Mouse (Mus musculus) thymus, postnatal 0 days (tissue): ENCODE measurements around the gene Cbfa2t2. TPM values are rescaled to one million over a fixed set of nuclear protein-coding genes. Genes with fewer than 3 reads are reported as not detected.

Source experiments
- DNase-seq: peaks from one replicate; pipeline ENCODE4 v3.0.0-alpha.2; 2015; ENCODE audit warnings: low spot score
- polyA plus RNA-seq: library from polyadenylated mRNA; unstranded; fragments of >200 nt; fragmentation: Nextera tagmentation; extraction: Ambion mirVana; gene quantifications from 2 replicates; pipeline ENCODE4 v1.2.1, GENCODE M21; 2015

Gene Cbfa2t2
- polyA plus RNA-seq, 1 experiment from 2014 or later, result 25.4 TPM

- DNase-seq, result no peak
Observed at GRCm38 (mm10) chr2:154568329-154569070, 132.2 kb downstream of the Cbfa2t2 start.

- DNase-seq, result peak; percentile 63
Observed at GRCm38 (mm10) chr2:154569071-154569748, 132.9 kb downstream of the Cbfa2t2 start.

GRCm38 (mm10) chr2:154569836-154570286 lies 133.6 kb downstream of the Cbfa2t2 start, which contains the start of gene E2f1:
Gene E2f1, minus strand, starts transcription at chr2:154569892.
- peak; percentile 96 for DNase-seq

GRCm38 (mm10) chr2:154570666-154571065 lies 134.4 kb downstream of the Cbfa2t2 start:
- no peak for DNase-seq

GRCm38 (mm10) chr2:154571266-154571665 lies 135.0 kb downstream of the Cbfa2t2 start:
- no peak for DNase-seq

GRCm38 (mm10) chr2:154571976-154572375 lies 135.7 kb downstream of the Cbfa2t2 start:
- no peak for DNase-seq

- no peak for DNase-seq
Observed at GRCm38 (mm10) chr2:154572996-154573395, 136.7 kb downstream of the Cbfa2t2 start.

GRCm38 (mm10) chr2:154574271-154574670 lies 138.0 kb downstream of the Cbfa2t2 start:
- DNase-seq, result no peak

- peak; percentile 83 for DNase-seq
Observed at GRCm38 (mm10) chr2:154576876-154577743, 140.8 kb downstream of the Cbfa2t2 start.

- DNase-seq, result no peak
Observed at GRCm38 (mm10) chr2:154577744-154578067, 141.4 kb downstream of the Cbfa2t2 start.

GRCm38 (mm10) chr2:154580586-154580985 lies 144.3 kb downstream of the Cbfa2t2 start:
- DNase-seq, result no peak

- DNase-seq, result no peak
Observed at GRCm38 (mm10) chr2:154581421-154581820, 145.1 kb downstream of the Cbfa2t2 start.

GRCm38 (mm10) chr2:154583906-154584872 lies 147.9 kb downstream of the Cbfa2t2 start:
- no peak for DNase-seq

- no peak for DNase-seq
Observed at GRCm38 (mm10) chr2:154584931-154585601, 148.8 kb downstream of the Cbfa2t2 start.

- peak; percentile 68 for DNase-seq
Observed at GRCm38 (mm10) chr2:154586405-154586804, 150.1 kb downstream of the Cbfa2t2 start.

Other genes with a start within 250 kb of the Cbfa2t2 start
- gene Bpifb1, start 245.7 kb upstream of the Cbfa2t2 start, polyA plus RNA-seq, result 1.2 and 1.5 TPM in 2 replicates
- 0.24 and 0.35 TPM in 2 replicates for gene Bpifb5, start 212.7 kb upstream of the Cbfa2t2 start, polyA plus RNA-seq
- gene Bpifb9a, start 178.6 kb upstream of the Cbfa2t2 start, polyA plus RNA-seq, result 0.18 and 0.28 TPM in 2 replicates
- gene Bpifb9b, start 129.3 kb upstream of the Cbfa2t2 start, polyA plus RNA-seq, result 0.31 and 0.42 TPM in 2 replicates
- 36.8 and 56.8 TPM in 2 replicates for gene Cdk5rap1, start 63.5 kb upstream of the Cbfa2t2 start, polyA plus RNA-seq
- gene Snta1, start 28.4 kb upstream of the Cbfa2t2 start, polyA plus RNA-seq, result 2.6 TPM in 2 replicates
- 1.1 and 2.6 TPM in 2 replicates for gene 1700003F12Rik, start 110.6 kb downstream of the Cbfa2t2 start, polyA plus RNA-seq
- 0.09 and 0.10 TPM in 2 replicates for gene Actl10, start 115.3 kb downstream of the Cbfa2t2 start, polyA plus RNA-seq
- 5.1 TPM in 2 replicates for gene Necab3, start 122.4 kb downstream of the Cbfa2t2 start, polyA plus RNA-seq
- gene E2f1, start 133.4 kb downstream of the Cbfa2t2 start, polyA plus RNA-seq, result 14.7 and 16.8 TPM in 2 replicates
- gene Pxmp4, start 167.2 kb downstream of the Cbfa2t2 start, polyA plus RNA-seq, result 51.8 and 52.1 TPM in 2 replicates
- gene Zfp341, start 176.8 kb downstream of the Cbfa2t2 start, polyA plus RNA-seq, result 0.51 and 0.61 TPM in 2 replicates
- gene 4930519P11Rik, start 177.0 kb downstream of the Cbfa2t2 start, polyA plus RNA-seq, result 0.28 and 0.42 TPM in 2 replicates
- 30.1 and 35.4 TPM in 2 replicates for gene Chmp4b, start 215.2 kb downstream of the Cbfa2t2 start, polyA plus RNA-seq